Mouse (Mus musculus): ENCODE measurements at regions not wholly inside any gene's neighbourhood (a gene's known extent, or its start where the extent isn't known, plus 50 kb on each side); places are given as distances from the start of the nearest gene placed in this dataset.

- no peak for TF ChIP-seq TCF12 (IDR thresholded peaks at IDR 0.05; ENCODE audit: insufficient read depth, poor library complexity, severe bottlenecking)
- TF ChIP-seq E2F4 (IDR thresholded peaks at IDR 0.05; ENCODE audit: insufficient read depth) = no peak
- TF ChIP-seq POLR2A (IDR thresholded peaks at IDR 0.05; ENCODE audit: insufficient read length, low read depth) = no peak
- no peak for TF ChIP-seq SRF (IDR thresholded peaks at IDR 0.05; ENCODE audit: control insufficient read depth, insufficient read length, low read depth)
- no peak for TF ChIP-seq REST (IDR thresholded peaks at IDR 0.05; ENCODE audit: insufficient read depth, insufficient read length)
- TF ChIP-seq MYOD1 (IDR thresholded peaks at IDR 0.05; ENCODE audit: control insufficient read depth in 1 of 3, insufficient read length in 2 of 3, low read depth in 2 of 3) = no peak
- peak; percentile 92 for TF ChIP-seq CEBPB (IDR thresholded peaks at IDR 0.05; ENCODE audit: insufficient read depth, poor library complexity, severe bottlenecking)
- no peak for TF ChIP-seq MAX (IDR thresholded peaks at IDR 0.05; ENCODE audit: low read depth)
- TF ChIP-seq POLR2AphosphoS2 (IDR thresholded peaks at IDR 0.05; ENCODE audit: insufficient read length, low read depth) = no peak
Observed at GRCm38 (mm10) chr13:111159498-111159897, 95.3 kb upstream of the Actbl2 start.

Measured in myocyte (in vitro differentiated cells).